Mouse (Mus musculus): Measurements from ENCODE around the gene Crmp1.

Crmp1 gene

GRCm38 (mm10) chr5:37298370-37298769, 56.6 kb downstream of the Crmp1 start:
- DNase-seq (ENCODE audit: low spot score) = no peak

- DNase-seq (ENCODE audit: low spot score) = no peak
Observed at GRCm38 (mm10) chr5:37310026-37310425, 68.3 kb downstream of the Crmp1 start.

GRCm38 (mm10) chr5:37312980-37313722, 71.4 kb downstream of the Crmp1 start:
- DNase-seq (ENCODE audit: low spot score) = no peak

- no peak for DNase-seq (ENCODE audit: low spot score)
Observed at GRCm38 (mm10) chr5:37318715-37319114, 77.0 kb downstream of the Crmp1 start.

GRCm38 (mm10) chr5:37320174-37320573, 78.4 kb downstream of the Crmp1 start:
- no peak for DNase-seq (ENCODE audit: low spot score)

GRCm38 (mm10) chr5:37320761-37321160, 79.0 kb downstream of the Crmp1 start:
- DNase-seq (ENCODE audit: low spot score) = no peak

- DNase-seq (ENCODE audit: low spot score) = no peak
Observed at GRCm38 (mm10) chr5:37326675-37327074, 84.9 kb downstream of the Crmp1 start.

GRCm38 (mm10) chr5:37330449-37331132, 88.9 kb downstream of the Crmp1 start:
- no peak for DNase-seq (ENCODE audit: low spot score)

GRCm38 (mm10) chr5:37331133-37331505, 89.4 kb downstream of the Crmp1 start:
- DNase-seq (ENCODE audit: low spot score) = no peak

- no peak for DNase-seq (ENCODE audit: low spot score)
Observed at GRCm38 (mm10) chr5:37332066-37332465, 90.3 kb downstream of the Crmp1 start.

- no peak for DNase-seq (ENCODE audit: low spot score)
Observed at GRCm38 (mm10) chr5:37335061-37335460, 93.3 kb downstream of the Crmp1 start.

GRCm38 (mm10) chr5:37336485-37337105, 94.9 kb downstream of the Crmp1 start, which contains the start of gene Evc:
Gene Evc, minus strand, starts transcription at chr5:37336894.
- DNase-seq (ENCODE audit: low spot score) = no peak

- no peak for DNase-seq (ENCODE audit: low spot score)
Observed at GRCm38 (mm10) chr5:37337696-37338095, 96.0 kb downstream of the Crmp1 start.

GRCm38 (mm10) chr5:37338288-37338687, 96.5 kb downstream of the Crmp1 start, which contains the start of gene Evc2:
Gene Evc2, plus strand, starts transcription at chr5:37338499.
- peak; percentile 24 for DNase-seq (ENCODE audit: low spot score)
